Mouse (Mus musculus): ENCODE measurements around the gene Tesc. TPM values are rescaled to one million over a fixed set of nuclear protein-coding genes. Genes with fewer than 3 reads are reported as not detected.

Gene Tesc
- 100 to 1,000 TPM in 1 of 2 experiments, 10 to 100 TPM in 1; 78.4 to 100 TPM for polyA plus RNA-seq (2017; shearing (Covaris generic))

DNA sequence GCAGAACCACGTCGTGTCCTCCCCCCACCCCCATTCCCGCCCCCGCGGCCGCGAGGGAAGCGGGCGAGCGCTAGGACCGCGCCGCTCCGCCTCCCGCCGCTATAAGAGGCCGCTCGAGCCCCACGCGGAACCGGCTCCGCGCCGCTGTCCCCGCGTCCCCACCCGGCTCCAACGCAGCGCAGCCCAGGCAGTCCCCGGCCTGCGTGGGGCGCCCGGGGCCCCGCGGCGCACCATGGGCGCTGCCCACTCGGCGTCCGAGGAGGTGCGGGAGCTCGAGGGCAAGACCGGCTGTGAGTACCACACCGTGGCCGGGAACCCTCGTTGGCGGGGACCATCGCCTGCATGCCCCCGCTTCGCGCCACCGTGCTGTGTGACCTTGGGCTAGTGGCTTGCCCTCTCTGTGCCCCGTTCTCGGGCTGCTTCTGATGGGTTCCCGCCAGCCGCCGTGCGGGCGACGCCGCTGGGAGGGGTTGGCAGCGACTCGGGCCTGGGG lies at the start of gene Tesc:
Tesc (plus strand) TSS at position 46 of the 493 bp plus-strand sequence.

Other genes with a start within 250 kb of the Tesc start
- under 1 TPM; 0.10 to 0.13 TPM for gene Nos1, start 246.7 kb upstream of the Tesc start, polyA plus RNA-seq (2017; shearing (Covaris generic))
- 10 to 100 TPM; 21.7 to 29.4 TPM for gene Fbxo21, start 51.0 kb upstream of the Tesc start, polyA plus RNA-seq (2017; shearing (Covaris generic))
- gene Fbxw8, start 127.7 kb downstream of the Tesc start, polyA plus RNA-seq (2017; shearing (Covaris generic)): 10 to 100 TPM; 11.9 to 25.6 TPM
- gene Hrk, start 136.9 kb downstream of the Tesc start, polyA plus RNA-seq (2017; shearing (Covaris generic)): under 1 TPM in 1 of 2 experiments, not detected in 1; 0.37 TPM
- under 1 TPM; 0.07 to 0.20 TPM for gene Rnft2, start 217.4 kb downstream of the Tesc start, polyA plus RNA-seq (2017; shearing (Covaris generic))
- gene 2410131K14Rik, start 217.5 kb downstream of the Tesc start, polyA plus RNA-seq (2017; shearing (Covaris generic)): 1 to 10 TPM; 5.0 to 5.7 TPM